Mouse (Mus musculus) kidney, postnatal 10 days (tissue): ENCODE measurements around the gene Cgnl1.
"Not testable (repeated sequence)": the region's sequence is repeated elsewhere in the genome, so short reads cannot be mapped to it uniquely, and the experiment has no call there.

ENCODE experiments used
- DNase-seq: peaks from one replicate; pipeline ENCODE4 v3.0.0; 2021; ENCODE audit warnings: mixed read lengths

Cgnl1 gene

GRCm38 (mm10) chr9:71620116-71620515 lies 151.3 kb downstream of the Cgnl1 start:
- DNase-seq, result not testable (repeated sequence)

GRCm38 (mm10) chr9:71617363-71617762 lies 154.0 kb downstream of the Cgnl1 start:
- DNase-seq, result peak; percentile 74

- peak; percentile 92 for DNase-seq
Observed at GRCm38 (mm10) chr9:71616185-71616584, 155.2 kb downstream of the Cgnl1 start.

DNA sequence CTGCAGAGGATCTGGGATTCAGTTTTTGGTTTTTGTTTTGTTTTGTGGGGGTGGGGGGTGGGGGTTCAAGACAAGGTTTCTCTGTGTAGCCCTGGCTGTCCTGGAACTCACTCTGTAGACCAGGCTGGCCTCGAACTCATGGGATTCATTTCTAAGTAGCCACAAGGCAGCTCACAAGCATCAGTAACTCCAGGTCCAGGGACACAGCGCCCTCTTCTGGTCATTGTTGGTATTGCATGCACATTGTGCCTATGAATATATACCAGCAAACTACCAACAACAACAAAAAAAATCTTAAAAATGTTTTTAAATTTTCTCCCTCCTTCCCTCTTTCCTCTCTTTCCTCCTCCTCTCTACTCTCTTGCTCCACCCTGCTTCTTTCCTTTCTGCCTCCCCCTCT lies 156.8 kb downstream of the Cgnl1 start:
- peak; percentile 77 for DNase-seq

- no peak for DNase-seq
Observed at GRCm38 (mm10) chr9:71612981-71613380, 158.4 kb downstream of the Cgnl1 start.

- DNase-seq, result no peak
Observed at GRCm38 (mm10) chr9:71611876-71612275, 159.5 kb downstream of the Cgnl1 start.

- peak; percentile 9 for DNase-seq
Observed at GRCm38 (mm10) chr9:71609010-71609409, 162.4 kb downstream of the Cgnl1 start.

GRCm38 (mm10) chr9:71606296-71607057 lies 164.9 kb downstream of the Cgnl1 start:
- DNase-seq, result peak; percentile 25

DNA sequence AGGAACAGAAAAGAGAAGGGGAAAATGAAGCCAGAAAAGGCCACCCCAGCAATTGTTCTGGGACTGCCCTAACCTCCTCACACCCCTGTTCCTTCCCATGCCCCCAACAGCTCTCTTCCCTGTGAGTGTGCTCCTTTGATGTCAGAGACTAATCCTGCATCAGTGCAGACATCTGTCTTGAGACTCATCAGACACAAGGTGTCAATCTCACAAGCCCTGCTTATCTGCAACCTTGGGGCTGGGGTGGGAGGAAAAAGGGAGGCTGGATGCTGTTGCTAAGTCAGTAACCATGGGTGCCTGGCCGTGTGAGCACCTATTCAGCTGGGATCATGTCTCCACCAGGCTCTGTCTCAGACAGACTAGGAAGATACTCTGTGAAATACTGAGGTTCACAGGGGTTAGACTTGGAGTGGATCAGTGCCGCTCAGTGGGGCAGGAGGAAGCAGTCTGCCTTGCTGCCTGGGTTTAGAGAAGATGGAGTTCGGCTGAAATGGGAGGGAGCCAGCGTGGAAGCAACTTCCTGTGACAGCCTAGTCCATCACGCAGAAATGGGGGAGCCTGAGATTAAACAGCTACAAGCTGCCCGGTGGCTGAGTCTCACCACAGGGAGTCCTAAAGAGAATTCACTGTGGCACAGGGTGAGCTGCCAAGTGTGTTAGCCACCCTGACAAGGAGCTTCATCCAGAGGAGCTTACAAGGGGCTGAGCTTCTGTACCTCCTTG lies 166.3 kb downstream of the Cgnl1 start:
- DNase-seq, result peak; percentile 24

GRCm38 (mm10) chr9:71599861-71600260 lies 171.5 kb downstream of the Cgnl1 start:
- DNase-seq, result peak; percentile 18

GRCm38 (mm10) chr9:71596888-71597287 lies 174.5 kb downstream of the Cgnl1 start:
- no peak for DNase-seq

- DNase-seq, result no peak
Observed at GRCm38 (mm10) chr9:71592577-71593285, 178.7 kb downstream of the Cgnl1 start.

DNA sequence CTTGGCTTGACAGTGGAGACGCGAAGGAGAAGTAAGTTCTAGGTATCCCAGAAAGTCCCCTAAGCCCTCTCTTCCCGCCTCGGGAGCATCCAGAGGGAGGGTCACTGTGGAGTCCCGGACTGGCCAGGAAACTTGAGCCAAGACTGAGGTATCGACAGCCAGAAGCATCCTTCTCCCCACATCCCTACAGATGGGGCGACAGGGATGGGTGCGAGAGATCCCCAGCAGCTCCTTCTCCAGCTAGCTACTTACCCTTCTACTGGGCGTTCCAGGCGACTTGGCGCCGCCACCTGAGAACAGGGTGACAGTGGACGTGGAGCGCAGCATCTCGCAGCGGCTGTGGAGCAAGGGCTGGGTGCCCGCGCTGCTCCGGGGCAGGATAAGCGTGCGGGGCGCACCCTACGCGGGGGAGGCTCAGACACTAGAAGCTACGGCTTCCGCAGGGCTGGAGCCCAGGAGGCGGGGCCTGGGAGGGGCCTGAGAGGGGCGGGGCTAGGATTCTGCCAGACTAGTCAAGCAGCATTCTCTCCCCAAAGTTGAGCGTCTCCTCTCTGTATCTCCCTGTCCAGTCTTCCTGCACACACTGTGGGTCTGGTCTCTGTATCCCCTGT lies 179.4 kb downstream of the Cgnl1 start, which contains the start of gene Myzap:
TSS of gene Myzap (minus strand) at position 423 of the 611 bp plus-strand sequence.
- peak; percentile 96 for DNase-seq

DNA sequence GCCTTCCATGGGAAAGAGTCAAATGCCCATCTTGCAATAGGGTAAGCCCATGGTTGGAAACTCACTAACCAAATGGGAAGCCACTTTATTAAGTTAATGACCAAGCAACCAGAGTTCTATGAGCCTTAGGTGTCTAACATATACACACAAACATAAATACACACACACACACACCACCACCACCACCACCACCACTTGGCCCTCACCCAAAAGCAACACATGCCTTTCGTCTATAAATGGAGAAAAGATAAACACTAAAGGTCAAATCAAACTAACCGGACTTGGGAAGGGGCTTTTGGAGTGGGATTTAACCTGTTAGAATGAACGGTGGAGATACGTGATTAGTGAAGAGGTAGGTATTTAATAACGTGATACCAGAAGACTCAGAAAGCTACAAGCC lies 180.3 kb downstream of the Cgnl1 start:
- no peak for DNase-seq

DNA sequence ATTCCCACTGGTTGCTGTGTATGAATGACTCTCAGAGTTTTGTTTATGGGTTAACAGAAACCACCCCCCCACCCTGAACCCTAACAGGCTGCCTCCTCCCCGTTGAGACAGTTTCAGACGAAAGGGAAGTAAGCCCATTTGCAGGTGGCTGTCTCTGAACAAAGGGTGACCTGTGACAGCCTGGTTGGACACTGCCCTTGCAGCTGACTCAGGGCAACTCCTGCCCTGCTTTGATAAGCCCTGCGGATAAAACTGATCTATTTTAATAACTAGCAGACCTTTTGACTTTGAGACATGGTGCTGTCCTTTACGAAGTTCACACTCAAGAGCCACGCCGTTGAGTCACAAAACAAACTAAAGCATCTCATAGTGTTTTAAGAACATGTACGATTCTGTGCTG lies 181.6 kb downstream of the Cgnl1 start:
- no peak for DNase-seq

DNA sequence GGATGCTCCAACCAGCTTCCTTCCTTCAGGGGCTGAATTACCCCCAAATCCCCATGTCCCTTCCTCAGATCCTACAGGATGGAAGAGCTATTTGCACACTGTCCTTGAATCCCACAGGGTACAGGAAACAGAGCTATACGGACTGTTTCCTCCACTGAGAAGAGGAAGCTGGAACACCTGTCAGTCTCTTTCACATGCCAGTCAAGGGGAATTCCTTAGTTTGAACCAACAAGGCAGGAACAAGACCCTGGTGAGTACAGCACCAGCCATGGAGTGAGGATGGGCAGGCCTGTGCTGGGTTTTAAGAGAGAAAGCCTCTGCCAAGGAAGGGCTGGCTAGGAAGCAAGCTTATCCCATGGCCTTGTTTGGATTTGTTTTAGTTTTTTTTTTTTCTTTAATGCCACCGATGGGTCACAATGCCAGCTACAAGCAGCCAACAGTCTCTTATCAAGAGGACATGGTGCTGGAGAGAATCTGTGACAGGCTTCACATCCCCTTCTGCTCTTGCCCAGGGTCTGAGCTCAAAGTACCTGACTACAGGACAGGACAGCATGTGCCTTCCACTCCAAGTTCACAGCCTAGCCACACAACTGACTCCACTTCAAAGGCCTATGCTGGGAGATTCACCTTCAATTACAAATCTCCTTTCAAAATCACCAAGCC lies 182.3 kb downstream of the Cgnl1 start:
- no peak for DNase-seq

DNA sequence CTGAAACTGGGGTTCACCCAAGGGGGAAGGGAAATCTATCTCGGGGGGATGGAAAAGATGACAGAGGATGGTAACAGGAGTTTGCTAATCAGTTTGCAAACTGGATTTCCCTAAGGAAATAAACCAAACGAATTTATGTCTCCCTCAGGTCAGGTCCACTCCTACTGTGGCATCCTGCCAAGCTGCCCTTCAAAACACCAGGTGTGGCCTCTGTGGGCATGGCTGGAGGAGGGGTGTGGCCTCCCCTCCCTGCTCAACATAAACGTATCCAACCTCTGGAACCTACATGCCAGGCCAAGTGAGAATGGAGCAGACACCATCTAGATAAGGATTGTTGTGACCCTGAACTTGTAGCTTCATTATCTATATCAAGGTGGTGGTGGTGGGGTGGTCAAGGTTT lies 185.0 kb downstream of the Cgnl1 start:
- peak; percentile 57 for DNase-seq

GRCm38 (mm10) chr9:71582771-71583170 lies 188.6 kb downstream of the Cgnl1 start:
- no peak for DNase-seq

- DNase-seq, result peak; percentile 25
Observed at GRCm38 (mm10) chr9:71578896-71579564, 192.4 kb downstream of the Cgnl1 start.
